Mouse (Mus musculus) C2C12 (cell line): ENCODE measurements around the gene Dlgap3.

Experiments
- CEBPB ChIP-seq: IDR thresholded peaks from one replicate; pipeline ENCODE4 v1.6.1; 2011; ENCODE audit warnings: low read depth, mild to moderate bottlenecking, control low read depth, moderate library complexity
- CTCF ChIP-seq: IDR thresholded peaks from one replicate; pipeline ENCODE4 v1.5.1; 2011; ENCODE audit not compliant: control insufficient read depth, insufficient read depth, insufficient read length
- FOSL1 ChIP-seq: IDR thresholded peaks from one replicate; pipeline ENCODE4 v1.8.0; 2011; ENCODE audit warnings: mild to moderate bottlenecking, low read length; ENCODE audit not compliant: poor library complexity, insufficient read depth, severe bottlenecking
- MAX ChIP-seq: IDR thresholded peaks from one replicate; pipeline ENCODE4 v1.6.1; 2011; ENCODE audit warnings: mild to moderate bottlenecking, control low read depth
- MYOD1 ChIP-seq: IDR thresholded peaks from one replicate; pipeline ENCODE4 v1.6.1; 2011; ENCODE audit warnings: low read depth; ENCODE audit not compliant: control insufficient read depth, insufficient read length
- MYOG ChIP-seq: IDR thresholded peaks from one replicate; pipeline ENCODE4 v1.6.1; 2011; ENCODE audit not compliant: control insufficient read depth, insufficient read length; ENCODE audit errors: extremely low read depth
- USF1 ChIP-seq: IDR thresholded peaks from one replicate; pipeline ENCODE4 v1.6.1; 2011; ENCODE audit warnings: low read depth, mild to moderate bottlenecking, control low read depth, moderate library complexity

- no peak for TF ChIP-seq MYOG
- no peak for TF ChIP-seq CTCF
- no peak for TF ChIP-seq FOSL1
- no peak for TF ChIP-seq CEBPB
- TF ChIP-seq USF1: no peak
- no peak for TF ChIP-seq MAX
- TF ChIP-seq MYOD1: no peak
Measured at GRCm38 (mm10) chr4:127157746-127158145, 11.3 kb upstream of the Dlgap3 start.
